Mouse (Mus musculus) lung, postnatal 0 days (tissue): ENCODE data around the gene Glb1. TPM values are rescaled to one million over a fixed set of nuclear protein-coding genes. Genes with fewer than 3 reads are reported as not detected.

Experiments
- ATAC-seq: fragments of 200-750 bp; cut with Nextera tagmentation; 2 replicates; pipeline ENCODE4 v1.8.0; 2017; ENCODE audit warnings: moderate library complexity
- DNase-seq: peaks from one replicate; pipeline ENCODE4 v3.0.0-alpha.2; 2016; ENCODE audit warnings: low spot score
- H3K27ac ChIP-seq: fragments of 300-500 bp; sonication (generic); 2 replicates; pipeline ENCODE4 v1.5.1; 2014; ENCODE audit warnings: antibody characterized with exemption, mild to moderate bottlenecking, low read length, mixed read lengths
- H3K27me3 ChIP-seq: fragments of 300-500 bp; sonication (generic); replicated peaks from 2 replicates; pipeline ENCODE4 v1.6.1; 2014; ENCODE audit warnings: low read length, mixed read lengths; ENCODE audit not compliant: insufficient read depth
- H3K36me3 ChIP-seq: fragments of 300-500 bp; sonication (generic); 2 replicates; pipeline ENCODE4 v1.6.1; 2014; ENCODE audit warnings: low read length, mixed read lengths; ENCODE audit not compliant: insufficient read depth
- H3K4me1 ChIP-seq: fragments of 300-500 bp; sonication (generic); 2 replicates; pipeline ENCODE4 v1.6.1; 2014; ENCODE audit warnings: antibody characterized with exemption, low read depth, low read length, mixed read lengths; ENCODE audit not compliant: insufficient read depth
- H3K4me2 ChIP-seq: fragments of 300-500 bp; sonication (generic); replicated peaks from 2 replicates; pipeline ENCODE4 v1.6.1; 2014; ENCODE audit warnings: low read depth, mild to moderate bottlenecking, low read length, moderate library complexity, mixed read lengths
- H3K4me3 ChIP-seq: fragments of 300-500 bp; sonication (generic); 2 replicates; pipeline ENCODE4 v1.5.1; 2014; ENCODE audit warnings: low read depth, low read length
- H3K9ac ChIP-seq: fragments of 300-500 bp; sonication (generic); replicated peaks from 2 replicates; pipeline ENCODE4 v1.6.1; 2014; ENCODE audit warnings: low read depth, mild to moderate bottlenecking
- H3K9me3 ChIP-seq: fragments of 300-500 bp; sonication (generic); 2 replicates; pipeline ENCODE4 v1.6.1; 2016; ENCODE audit warnings: low read length, mixed read lengths
- CTCF ChIP-seq: IDR thresholded peaks from 2 replicates; pipeline ENCODE4 v1.5.1; 2016; ENCODE audit warnings: antibody characterized with exemption, mild to moderate bottlenecking
- EP300 ChIP-seq: IDR thresholded peaks from 2 replicates; pipeline ENCODE4 v1.6.1; 2016; ENCODE audit warnings: antibody characterized with exemption, mild to moderate bottlenecking, control low read depth
- WGBS: fragments of 180-500 bp; shearing (Covaris S2); extraction: QIAGEN DNeasy Blood & Tissue Kit; methylation state at CpG from one replicate; pipeline ENCODE4 v1.1.7; 2014; 5-methylcytosine and 5-hydroxymethylcytosine counted together
- polyA plus RNA-seq: library from polyadenylated mRNA; unstranded; fragments of >200 nt; fragmentation: Nextera tagmentation; extraction: Ambion mirVana; gene quantifications from 2 replicates; pipeline ENCODE4 v1.2.1, GENCODE M21; 2015

Gene Glb1
- polyA plus RNA-seq, 1 experiment from 2014 or later = 23.4 TPM

DNA sequence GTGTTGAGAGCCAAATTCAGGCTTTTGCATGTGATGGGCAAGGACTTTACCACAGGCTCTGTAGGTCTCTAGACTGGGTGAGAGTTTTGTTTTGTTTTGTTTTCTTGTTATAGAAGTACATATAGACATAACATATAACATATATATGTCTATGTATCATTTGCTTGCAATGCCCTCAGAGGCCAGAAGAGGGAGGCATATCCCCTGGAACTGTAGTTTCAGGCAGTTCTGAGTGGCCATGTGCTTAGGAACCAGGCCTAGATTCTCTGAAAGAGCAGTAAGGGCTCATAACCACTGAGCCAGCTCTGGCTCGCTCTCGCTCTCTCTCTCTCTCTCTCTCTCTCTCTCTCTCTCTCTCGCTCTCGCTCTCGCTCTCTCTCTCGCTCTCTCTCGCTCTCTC is 17.3 kb downstream of the Glb1 start:
- TF ChIP-seq CTCF = peak; percentile 79
- no peak for TF ChIP-seq EP300
- ATAC-seq (no peak), DNase-seq (peak; percentile 59)
- Histone ChIP-seq H3K27ac (no peak overlapping the region), H3K9me3 (no peaks in the 10 kb centered on the region), H3K4me3 (no peak overlapping the region), H3K9ac (no peak overlapping the region), H3K27me3 (no peaks in the 10 kb centered on the region), H3K36me3 (0 out of 2 replicates have a peak, but pooled peaks cover 2% of the 10 kb centered on the region), H3K4me2 (no peak overlapping the region), H3K4me1 (no peaks in the 10 kb centered on the region)
- WGBS = 90% methylated on average over 7 of the region's 7 CpGs

DNA sequence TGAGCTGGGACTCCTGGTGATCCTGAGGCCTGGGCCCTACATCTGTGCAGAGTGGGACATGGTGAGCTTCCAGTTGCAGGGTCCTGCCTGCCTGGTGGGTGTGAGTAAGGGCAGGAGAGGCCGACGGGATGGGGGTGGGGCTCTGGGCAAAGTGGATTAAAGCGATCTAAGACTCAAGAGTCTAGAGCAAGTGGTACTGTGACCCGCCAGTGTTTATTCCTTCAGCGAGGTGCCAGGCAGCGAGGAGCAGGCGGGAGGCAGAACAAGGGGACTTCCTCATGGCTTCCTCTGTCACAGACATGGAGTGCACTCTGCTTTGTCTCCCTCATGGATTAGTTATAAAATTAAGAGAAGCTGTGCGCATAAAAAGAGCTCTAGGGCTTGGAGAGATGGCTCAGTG is 19.6 kb downstream of the Glb1 start:
- DNase-seq (no peak), ATAC-seq (no peak)
- Histone ChIP-seq H3K27ac (no peak overlapping the region), H3K4me3 (no peak overlapping the region), H3K9ac (no peak overlapping the region), H3K9me3 (no peaks in the 10 kb centered on the region), H3K27me3 (no peaks in the 10 kb centered on the region), H3K36me3 (0 out of 2 replicates have a peak, but pooled peaks cover 3% of the 10 kb centered on the region), H3K4me1 (no peaks in the 10 kb centered on the region), H3K4me2 (no peak overlapping the region)
- 57% methylated on average over 8 of the region's 8 CpGs for WGBS
- TF ChIP-seq EP300 (no peak), CTCF (no peak)

DNA sequence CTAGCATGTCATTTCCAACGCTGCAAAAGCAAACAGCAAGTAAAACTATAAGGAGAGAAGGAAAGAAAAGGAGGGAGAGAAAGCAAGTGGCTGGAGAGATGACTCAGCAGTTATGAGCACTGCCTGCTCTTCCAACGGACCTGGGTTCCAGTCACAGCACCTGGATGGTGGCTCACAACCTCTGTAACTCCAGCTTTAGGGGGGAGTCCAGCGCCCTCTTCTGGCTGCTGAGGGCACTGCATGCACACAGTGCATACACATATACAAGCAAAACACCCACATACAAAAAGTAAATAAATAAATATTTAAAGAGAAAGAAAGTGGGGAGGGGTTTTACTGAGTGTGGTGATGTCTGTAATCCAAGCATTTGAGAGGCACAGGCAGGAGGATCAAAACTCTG is 20.2 kb downstream of the Glb1 start:
- no peak for ATAC-seq
- H3K4me2 ChIP-seq = no peak overlapping the region
- H3K9ac ChIP-seq = no peak overlapping the region
- no peak overlapping the region for H3K27ac ChIP-seq
- no peak for DNase-seq
- H3K9me3 ChIP-seq = no peaks in the 10 kb centered on the region
- WGBS = 72% methylated on average over 3 of the region's 3 CpGs
- H3K27me3 ChIP-seq = no peaks in the 10 kb centered on the region
- no peaks in the 10 kb centered on the region for H3K4me1 ChIP-seq
- H3K4me3 ChIP-seq = no peak overlapping the region
- TF ChIP-seq EP300 = no peak
- peak; percentile 34 for TF ChIP-seq CTCF
- H3K36me3 ChIP-seq = 0 out of 2 replicates have a peak, but pooled peaks cover 3% of the 10 kb centered on the region

DNA sequence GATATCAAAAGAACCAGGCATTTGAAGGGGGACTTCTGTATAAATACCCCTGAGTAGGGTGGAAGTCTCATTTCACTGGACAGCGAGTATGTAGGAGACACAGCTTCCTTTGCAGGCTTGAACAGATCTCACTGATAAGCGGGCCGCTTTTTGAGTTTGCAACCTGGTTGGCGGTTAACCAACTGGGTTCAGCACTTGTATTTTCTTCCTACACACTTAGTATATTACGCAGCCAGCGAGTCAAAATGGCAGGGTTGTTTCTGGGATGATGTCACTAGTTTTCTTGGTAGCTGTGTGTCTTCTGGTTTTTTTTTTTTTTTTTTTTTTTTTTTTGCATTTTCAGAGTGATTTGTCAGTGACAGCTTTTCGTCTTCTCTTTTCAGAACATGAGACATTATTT is 20.9 kb downstream of the Glb1 start:
- H3K27ac ChIP-seq = no peak overlapping the region
- no peak overlapping the region for H3K4me3 ChIP-seq
- 87% methylated on average over 7 of the region's 7 CpGs for WGBS
- no peak overlapping the region for H3K4me2 ChIP-seq
- no peaks in the 10 kb centered on the region for H3K4me1 ChIP-seq
- no peak overlapping the region for H3K9ac ChIP-seq
- H3K27me3 ChIP-seq = no peaks in the 10 kb centered on the region
- no peak for ATAC-seq
- no peak for DNase-seq
- 0 out of 2 replicates have a peak, but pooled peaks cover 3% of the 10 kb centered on the region for H3K36me3 ChIP-seq
- no peak for TF ChIP-seq EP300
- TF ChIP-seq CTCF = no peak
- H3K9me3 ChIP-seq = no peaks in the 10 kb centered on the region

DNA sequence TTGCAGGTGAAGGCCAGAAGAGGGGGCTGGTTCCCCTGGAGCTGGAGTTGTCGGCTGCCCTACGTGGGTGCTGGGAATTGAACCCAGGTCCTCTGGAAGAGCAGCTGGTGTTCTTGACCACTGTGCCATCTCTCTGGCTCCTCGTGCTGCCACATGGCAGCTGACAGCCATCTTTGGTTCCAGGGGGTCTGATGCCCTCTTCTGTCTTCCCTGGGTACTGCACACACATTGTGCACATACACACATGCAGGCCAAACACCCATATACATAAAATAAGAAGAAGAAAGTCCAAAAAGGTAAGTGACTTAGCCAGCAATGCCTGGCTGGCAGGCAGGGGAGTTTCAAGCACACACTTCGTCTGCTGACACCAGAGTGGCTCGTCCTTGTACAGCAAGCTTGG is 24.7 kb downstream of the Glb1 start:
- no peak for ATAC-seq
- WGBS = 96% methylated on average over 5 of the region's 5 CpGs
- H3K4me2 ChIP-seq = no peak overlapping the region
- no peak overlapping the region for H3K4me3 ChIP-seq
- H3K4me1 ChIP-seq = no peaks in the 10 kb centered on the region
- no peak overlapping the region for H3K9ac ChIP-seq
- H3K27ac ChIP-seq = no peak overlapping the region
- TF ChIP-seq CTCF (no peak), EP300 (no peak)
- 0 out of 2 replicates have a peak, but pooled peaks cover 3% of the 10 kb centered on the region for H3K36me3 ChIP-seq
- no peaks in the 10 kb centered on the region for H3K9me3 ChIP-seq
- DNase-seq = no peak
- H3K27me3 ChIP-seq = no peaks in the 10 kb centered on the region

DNA sequence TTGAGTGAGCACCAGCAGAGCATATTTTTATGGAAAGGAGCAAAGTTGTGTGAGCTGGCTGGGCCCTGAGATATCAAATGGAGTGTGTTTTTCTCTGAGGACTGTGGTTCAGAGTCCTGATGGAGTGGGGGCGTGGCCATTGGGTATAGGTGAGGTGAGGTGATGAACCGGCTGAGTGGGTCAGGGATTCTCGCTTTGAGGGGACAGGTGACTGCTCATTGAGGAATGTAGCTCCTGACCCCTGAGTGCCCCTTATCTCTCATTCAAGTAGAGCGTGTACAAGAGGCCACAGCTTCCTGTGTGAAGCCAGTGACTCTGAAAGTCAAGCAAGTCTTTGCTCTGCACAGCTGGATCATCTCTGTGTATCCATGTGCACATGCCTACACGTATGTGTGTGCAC is 25.3 kb downstream of the Glb1 start:
- DNase-seq (peak; percentile 10), ATAC-seq (no peak)
- Histone ChIP-seq H3K4me2 (no peak overlapping the region), H3K27me3 (no peaks in the 10 kb centered on the region), H3K4me3 (no peak overlapping the region), H3K4me1 (no peaks in the 10 kb centered on the region), H3K9me3 (no peaks in the 10 kb centered on the region), H3K27ac (no peak overlapping the region), H3K36me3 (0 out of 2 replicates have a peak, but pooled peaks cover 3% of the 10 kb centered on the region), H3K9ac (no peak overlapping the region)
- 71% methylated on average over 5 of the region's 5 CpGs for WGBS
- TF ChIP-seq EP300 (no peak), CTCF (no peak)

DNA sequence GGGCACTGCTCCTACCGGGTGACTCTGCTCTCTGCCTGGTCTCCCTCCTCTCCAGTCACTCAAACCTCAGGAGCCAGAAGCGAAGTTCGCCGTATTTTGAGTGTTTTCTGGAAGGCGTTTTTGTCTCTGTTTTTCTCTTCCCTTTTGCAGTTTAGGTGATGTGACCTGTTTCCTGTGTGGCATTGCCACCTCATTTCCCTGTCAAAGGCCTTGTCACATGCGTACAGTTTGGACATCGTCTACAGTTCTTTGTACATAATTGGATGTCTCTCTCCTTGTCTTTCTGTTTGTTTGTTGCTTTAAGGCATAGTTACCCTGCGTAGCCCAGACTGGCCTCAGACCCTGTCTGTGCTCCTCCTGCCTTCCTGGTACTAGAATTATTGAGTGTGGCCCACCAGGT is 26.5 kb downstream of the Glb1 start:
- H3K4me1 ChIP-seq = no peaks in the 10 kb centered on the region
- H3K27me3 ChIP-seq = no peaks in the 10 kb centered on the region
- no peak overlapping the region for H3K4me3 ChIP-seq
- 88% methylated on average over 8 of the region's 8 CpGs for WGBS
- H3K9me3 ChIP-seq = no peaks in the 10 kb centered on the region
- TF ChIP-seq EP300 (no peak), CTCF (no peak)
- H3K9ac ChIP-seq = no peak overlapping the region
- H3K36me3 ChIP-seq = 0 out of 2 replicates have a peak, but pooled peaks cover 3% of the 10 kb centered on the region
- no peak for ATAC-seq
- no peak overlapping the region for H3K4me2 ChIP-seq
- DNase-seq = no peak
- no peak overlapping the region for H3K27ac ChIP-seq
